Mouse (Mus musculus) CH12.LX (cell line): ENCODE data around the gene Ctdspl2.
A peak's percentile ranks its signal among the peaks of the same experiment; 100 is the strongest.

Experiments
- CHD1 ChIP-seq: IDR thresholded peaks from 2 replicates; pipeline ENCODE4 v1.6.1; 2012; ENCODE audit warnings: low read depth, low read length, improper control_type of control experiment, inconsistent platforms
- CTCF ChIP-seq, 2 experiments: IDR thresholded peaks in 1 of 2; conservative IDR thresholded peaks in 1 of 2; 2 replicates each; pipeline ENCODE4 v1.5.1; 2011 to 2012; ENCODE audit warnings: low read depth in 2 of 2, low read length in 2 of 2, improper control_type of control experiment in 1 of 2, inconsistent platforms in 1 of 2, mild to moderate bottlenecking in 1 of 2, moderate library complexity in 1 of 2
- E2F4 ChIP-seq: IDR thresholded peaks from 2 replicates; pipeline ENCODE4 v1.6.1; 2011; ENCODE audit warnings: low read depth, low read length, improper control_type of control experiment; ENCODE audit not compliant: insufficient replicate concordance
- EP300 ChIP-seq: IDR thresholded peaks from 2 replicates; pipeline ENCODE4 v1.6.1; 2011; ENCODE audit warnings: low read length, improper control_type of control experiment
- MAFK ChIP-seq: IDR thresholded peaks from 2 replicates; pipeline ENCODE4 v1.6.1; 2011; ENCODE audit warnings: low read length, improper control_type of control experiment; ENCODE audit not compliant: insufficient replicate concordance
- POLR2A ChIP-seq: IDR thresholded peaks from 2 replicates; pipeline ENCODE4 v1.6.1; 2011; ENCODE audit warnings: low read depth, mild to moderate bottlenecking, improper control_type of control experiment, low read length
- POLR2AphosphoS2 ChIP-seq: IDR thresholded peaks from 2 replicates; pipeline ENCODE4 v1.6.1; 2011; ENCODE audit warnings: low read depth, low read length, improper control_type of control experiment
- TCF12 ChIP-seq: IDR thresholded peaks from 2 replicates; pipeline ENCODE4 v1.6.1; 2014; ENCODE audit warnings: low read depth, mild to moderate bottlenecking, inconsistent platforms, low read length, improper control_type of control experiment
- ZC3H11A ChIP-seq: IDR thresholded peaks from 2 replicates; pipeline ENCODE4 v1.6.1; 2012; ENCODE audit warnings: low read depth, mild to moderate bottlenecking, inconsistent platforms, low read length, improper control_type of control experiment

DNA sequence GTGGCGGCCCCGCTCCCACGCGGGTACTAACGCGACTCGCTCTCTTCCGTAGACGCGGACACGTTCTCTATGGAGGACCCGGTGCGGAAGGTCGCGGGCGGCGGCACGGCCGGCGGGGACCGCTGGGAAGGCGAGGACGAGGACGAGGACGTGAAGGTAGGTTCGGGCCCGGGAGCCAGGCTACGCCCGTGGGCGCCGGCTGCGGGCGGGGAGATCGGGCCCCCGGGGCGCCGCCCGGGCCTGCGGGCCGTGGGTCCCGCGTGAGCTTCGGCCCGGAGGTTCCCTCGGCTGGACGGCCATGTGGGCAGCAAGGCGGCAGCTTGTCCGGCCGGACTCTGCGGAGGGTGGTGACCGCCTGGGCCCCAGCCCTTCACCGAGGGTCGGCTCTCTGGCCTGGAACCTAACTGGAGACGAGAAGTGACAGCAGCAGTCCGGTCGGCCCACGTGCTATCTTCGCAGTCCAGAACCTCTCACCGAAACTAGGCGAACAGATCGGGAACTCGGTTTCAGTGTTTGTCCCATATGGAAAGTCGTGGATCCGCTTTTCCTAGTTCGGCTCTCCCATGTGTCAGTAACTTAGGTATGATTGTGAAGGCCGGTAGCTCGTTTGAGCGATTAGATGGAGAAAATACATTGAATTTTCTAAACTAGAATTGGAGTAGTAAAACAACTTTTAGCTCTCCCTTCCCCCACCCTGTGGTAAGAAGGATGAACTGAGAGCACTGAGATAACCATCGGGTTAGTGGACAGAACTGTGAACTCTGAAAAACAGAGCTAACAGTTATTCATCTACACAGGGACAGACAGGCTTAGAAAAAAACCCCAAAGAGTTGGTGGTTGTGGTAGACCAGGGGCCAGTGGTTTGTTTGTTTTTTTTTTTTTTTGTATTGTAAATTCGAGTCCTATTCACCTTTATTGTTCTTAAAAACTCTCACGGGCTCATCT lies 73.2 kb downstream of the Ctdspl2 start:
- TF ChIP-seq TCF12, result 0 out of 2 replicates have a peak, but pooled peaks have one; percentile 3
- TF ChIP-seq CTCF (conservative IDR thresholded peaks at IDR 0.05 in 1 of 2, IDR thresholded peaks at IDR 0.05 in 1 of 2; ENCODE audit: low read depth in 2 of 2, low read length in 2 of 2), result no peak
- TF ChIP-seq ZC3H11A, result no peak
- TF ChIP-seq POLR2AphosphoS2, result no peak
- TF ChIP-seq POLR2A, result no peak
- no peak for TF ChIP-seq EP300
- TF ChIP-seq E2F4, result no peak
- TF ChIP-seq MAFK, result no peak
- no peak; the same call in 1 of the 2 replicates for TF ChIP-seq CHD1
